Mouse (Mus musculus): ENCODE results near the gene Ank. TPM values are rescaled to one million over a fixed set of nuclear protein-coding genes. Genes with fewer than 3 reads are reported as not detected.

The Ank gene
- polyA plus RNA-seq, 1 experiment = 20.7 TPM

- H3K4me3 ChIP-seq (replicated peaks; ENCODE audit: control insufficient read depth, low read depth, low read length) = no peak overlapping the region
- no peaks in the 10 kb centered on the region; the same call in 1 of the 2 replicates for H3K4me1 ChIP-seq (ENCODE audit: control insufficient read depth, insufficient read depth, low read length)
- no peak overlapping the region for H3K27ac ChIP-seq (ENCODE audit: control insufficient read depth, insufficient read depth, low read depth, low read length, poor library complexity)
- TF ChIP-seq POLR2A (IDR thresholded peaks at IDR 0.05; ENCODE audit: borderline replicate concordance, control insufficient read depth, low read depth, low read length) (no peak), CTCF (IDR thresholded peaks at IDR 0.05; ENCODE audit: control insufficient read depth, insufficient read depth, low read length) (no peak)
- WGBS = 28% methylated on average over 5 of the region's 5 CpGs
Measured at GRCm38 (mm10) chr15:27553554-27553953, 87.1 kb downstream of the Ank start.

- no peak overlapping the region for H3K27ac ChIP-seq (ENCODE audit: control insufficient read depth, insufficient read depth, low read depth, low read length, poor library complexity)
- no peaks in the 10 kb centered on the region for H3K4me1 ChIP-seq (ENCODE audit: control insufficient read depth, insufficient read depth, low read length)
- WGBS = 93% methylated on average over 16 of the region's 16 CpGs
- H3K4me3 ChIP-seq (replicated peaks; ENCODE audit: control insufficient read depth, low read depth, low read length) = no peak overlapping the region
- no peak for TF ChIP-seq POLR2A (IDR thresholded peaks at IDR 0.05; ENCODE audit: borderline replicate concordance, control insufficient read depth, low read depth, low read length)
- no peak for TF ChIP-seq CTCF (IDR thresholded peaks at IDR 0.05; ENCODE audit: control insufficient read depth, insufficient read depth, low read length)
Measured at GRCm38 (mm10) chr15:27558456-27559147, 92.1 kb downstream of the Ank start.

GRCm38 (mm10) chr15:27560315-27560714 lies 93.8 kb downstream of the Ank start:
- TF ChIP-seq CTCF (IDR thresholded peaks at IDR 0.05; ENCODE audit: control insufficient read depth, insufficient read depth, low read length) = no peak
- TF ChIP-seq POLR2A (IDR thresholded peaks at IDR 0.05; ENCODE audit: borderline replicate concordance, control insufficient read depth, low read depth, low read length) = no peak
- Histone ChIP-seq H3K27ac (ENCODE audit: control insufficient read depth, insufficient read depth, low read depth, low read length, poor library complexity) (no peak overlapping the region), H3K4me1 (ENCODE audit: control insufficient read depth, insufficient read depth, low read length) (no peaks in the 10 kb centered on the region), H3K4me3 (replicated peaks; ENCODE audit: control insufficient read depth, low read depth, low read length) (no peak overlapping the region)
- 85% methylated on average over 11 of the region's 11 CpGs for WGBS

- Histone ChIP-seq H3K27ac (ENCODE audit: control insufficient read depth, insufficient read depth, low read depth, low read length, poor library complexity) (no peak overlapping the region), H3K4me3 (replicated peaks; ENCODE audit: control insufficient read depth, low read depth, low read length) (no peak overlapping the region), H3K4me1 (ENCODE audit: control insufficient read depth, insufficient read depth, low read length) (no peaks in the 10 kb centered on the region)
- no peak for TF ChIP-seq POLR2A (IDR thresholded peaks at IDR 0.05; ENCODE audit: borderline replicate concordance, control insufficient read depth, low read depth, low read length)
- no peak for TF ChIP-seq CTCF (IDR thresholded peaks at IDR 0.05; ENCODE audit: control insufficient read depth, insufficient read depth, low read length)
- 85% methylated on average over 14 of the region's 14 CpGs for WGBS
Measured at GRCm38 (mm10) chr15:27564106-27565100, 97.9 kb downstream of the Ank start.

- Histone ChIP-seq H3K4me3 (replicated peaks; ENCODE audit: control insufficient read depth, low read depth, low read length) (no peak overlapping the region), H3K27ac (ENCODE audit: control insufficient read depth, insufficient read depth, low read depth, low read length, poor library complexity) (no peak overlapping the region), H3K4me1 (ENCODE audit: control insufficient read depth, insufficient read depth, low read length) (no peaks in the 10 kb centered on the region)
- 91% methylated on average over 10 of the region's 10 CpGs for WGBS
- TF ChIP-seq POLR2A (IDR thresholded peaks at IDR 0.05; ENCODE audit: borderline replicate concordance, control insufficient read depth, low read depth, low read length) (no peak), CTCF (IDR thresholded peaks at IDR 0.05; ENCODE audit: control insufficient read depth, insufficient read depth, low read length) (no peak)
Measured at GRCm38 (mm10) chr15:27565626-27566185, 99.2 kb downstream of the Ank start.

- no peak overlapping the region for H3K27ac ChIP-seq (ENCODE audit: control insufficient read depth, insufficient read depth, low read depth, low read length, poor library complexity)
- WGBS = 94% methylated on average over 16 of the region's 16 CpGs
- no peak for TF ChIP-seq CTCF (IDR thresholded peaks at IDR 0.05; ENCODE audit: control insufficient read depth, insufficient read depth, low read length)
Measured at GRCm38 (mm10) chr15:27567356-27567755, 100.9 kb downstream of the Ank start.

GRCm38 (mm10) chr15:27568371-27568770 lies 101.9 kb downstream of the Ank start:
- TF ChIP-seq POLR2A (IDR thresholded peaks at IDR 0.05; ENCODE audit: borderline replicate concordance, control insufficient read depth, low read depth, low read length) (no peak), CTCF (IDR thresholded peaks at IDR 0.05; ENCODE audit: control insufficient read depth, insufficient read depth, low read length) (no peak)
- 92% methylated on average over 6 of the region's 6 CpGs for WGBS
- Histone ChIP-seq H3K4me1 (ENCODE audit: control insufficient read depth, insufficient read depth, low read length) (no peaks in the 10 kb centered on the region), H3K4me3 (replicated peaks; ENCODE audit: control insufficient read depth, low read depth, low read length) (no peak overlapping the region), H3K27ac (ENCODE audit: control insufficient read depth, insufficient read depth, low read depth, low read length, poor library complexity) (no peak overlapping the region)

More at GRCm38 (mm10) chr15:27567356-27567755, 100.9 kb downstream of the Ank start:
- H3K4me1 ChIP-seq (ENCODE audit: control insufficient read depth, insufficient read depth, low read length) = no peaks in the 10 kb centered on the region
- H3K4me3 ChIP-seq (replicated peaks; ENCODE audit: control insufficient read depth, low read depth, low read length) = no peak overlapping the region

- WGBS = 64% methylated on average over 2 of the region's 2 CpGs
- Histone ChIP-seq H3K27ac (ENCODE audit: control insufficient read depth, insufficient read depth, low read depth, low read length, poor library complexity) (no peak overlapping the region), H3K4me3 (replicated peaks; ENCODE audit: control insufficient read depth, low read depth, low read length) (no peak overlapping the region), H3K4me1 (ENCODE audit: control insufficient read depth, insufficient read depth, low read length) (no peaks in the 10 kb centered on the region)
- TF ChIP-seq POLR2A (IDR thresholded peaks at IDR 0.05; ENCODE audit: borderline replicate concordance, control insufficient read depth, low read depth, low read length) = no peak
- no peak for TF ChIP-seq CTCF (IDR thresholded peaks at IDR 0.05; ENCODE audit: control insufficient read depth, insufficient read depth, low read length)
Measured at GRCm38 (mm10) chr15:27569924-27570323, 103.4 kb downstream of the Ank start.
